Mouse (Mus musculus) liver, embryonic 14.5 days (tissue): ENCODE measurements around the gene Gnai3.

Experiments used
- CTCF ChIP-seq: IDR thresholded peaks from 2 replicates; pipeline ENCODE4 v1.5.1; 2016; ENCODE audit warnings: antibody characterized with exemption, low read depth, control low read depth
- EP300 ChIP-seq: IDR thresholded peaks from 2 replicates; pipeline ENCODE4 v1.6.1; 2016; ENCODE audit warnings: antibody characterized with exemption, low read depth

DNA sequence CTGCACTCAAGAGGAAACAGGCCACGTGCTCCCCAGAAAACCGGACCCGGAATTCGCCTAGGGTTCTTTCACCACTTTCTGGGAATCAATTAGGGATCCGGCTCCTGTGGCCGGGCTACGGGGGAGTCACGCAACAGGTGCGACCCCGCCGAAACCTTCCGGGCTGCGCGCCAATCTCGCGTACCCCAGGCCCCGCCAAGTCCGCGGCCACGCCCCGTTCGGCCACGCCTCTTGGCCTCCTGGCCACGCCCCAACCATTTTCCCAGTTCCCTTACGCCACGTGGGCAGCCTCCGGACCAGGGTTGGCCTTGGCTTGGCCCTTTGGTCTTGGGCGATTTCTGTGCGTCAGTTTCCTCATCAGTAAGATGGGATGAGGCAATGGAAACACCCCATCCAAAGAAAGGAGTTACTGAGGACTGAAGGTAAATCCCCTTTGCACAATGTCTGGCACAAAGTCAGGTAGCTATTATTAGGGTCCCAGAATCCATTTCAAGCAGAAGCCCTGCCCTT is 59.4 kb downstream of the Gnai3 start, which contains the start of gene Ampd2:
- TF ChIP-seq EP300, result no peak; the same call in 1 of the 2 replicates
- no peak for TF ChIP-seq CTCF
